Mouse (Mus musculus): ENCODE data around the gene Gm28557. TPM values are rescaled to one million over a fixed set of nuclear protein-coding genes. Genes with fewer than 3 reads are reported as not detected.
"Not testable (repeated sequence)": the region's sequence is repeated elsewhere in the genome, so short reads cannot be mapped to it uniquely, and the experiment has no call there.

The Gm28557 gene
- 2.5 and 3.3 TPM in 2 replicates for polyA plus RNA-seq (2015; fragmentation: Nextera tagmentation; extraction: Ambion mirVana)

GRCm38 (mm10) chr13:67108194-67108820, at the start of gene Gm28557:
Gene Gm28557, minus strand, starts transcription at chr13:67108604.
- peak within 1 kb of the TSS; percentile 67 for H3K9ac ChIP-seq
- no peaks in the 10 kb centered on the region for H3K9me3 ChIP-seq
- peak within 1 kb of the TSS; percentile 89 for H3K27ac ChIP-seq
- peaks cover 5% of the 10 kb centered on the region for H3K4me1 ChIP-seq (replicated peaks)
- H3K27me3 ChIP-seq (replicated peaks): no peaks in the 10 kb centered on the region
- H3K4me3 ChIP-seq (replicated peaks): peak within 1 kb of the TSS; percentile 51
- ATAC-seq: peak; percentile 99
- H3K4me2 ChIP-seq (replicated peaks): peak within 1 kb of the TSS; percentile 75
- under 1% methylated on average over 17 of the region's 17 CpGs for WGBS
- H3K36me3 ChIP-seq: peaks cover 3% of the 10 kb centered on the region; the same call in 1 of the 2 replicates

GRCm38 (mm10) chr13:67128038-67128721, 19.8 kb upstream of the Gm28557 start:
- Histone ChIP-seq H3K9me3 (no peaks in the 10 kb centered on the region), H3K9ac (peak overlapping the region; percentile 65), H3K36me3 (no peaks in the 10 kb centered on the region), H3K27ac (0 out of 2 replicates have a peak overlapping the region, but pooled peaks have one; percentile 40), H3K4me2 (replicated peaks) (peak overlapping the region; percentile 83), H3K27me3 (replicated peaks) (no peaks in the 10 kb centered on the region), H3K4me1 (replicated peaks) (no peaks in the 10 kb centered on the region), H3K4me3 (replicated peaks) (peak overlapping the region; percentile 66)
- ATAC-seq: peak; percentile 98
- WGBS: 1% methylated on average over 18 of the region's 18 CpGs

- 76% methylated on average over 10 of the region's 10 CpGs for WGBS
- not testable (repeated sequence) for H3K36me3 ChIP-seq; H3K27me3 ChIP-seq (replicated peaks); H3K9me3 ChIP-seq; H3K27ac ChIP-seq; H3K4me3 ChIP-seq (replicated peaks); H3K9ac ChIP-seq; H3K4me1 ChIP-seq (replicated peaks)
- ATAC-seq: peak; percentile 4; the same call in 1 of the 2 replicates
- peak overlapping the region; percentile 83; the same call in 1 of the 2 replicates for H3K4me2 ChIP-seq (replicated peaks)
Observed at GRCm38 (mm10) chr13:67127507-67127906, 19.1 kb upstream of the Gm28557 start.

GRCm38 (mm10) chr13:67124460-67124859, 16.1 kb upstream of the Gm28557 start:
- Histone ChIP-seq H3K9me3 (no peaks in the 10 kb centered on the region), H3K36me3 (no peaks in the 10 kb centered on the region), H3K4me1 (replicated peaks) (no peaks in the 10 kb centered on the region), H3K27me3 (replicated peaks) (no peaks in the 10 kb centered on the region), H3K4me2 (replicated peaks) (no peak overlapping the region), H3K27ac (no peak overlapping the region), H3K4me3 (replicated peaks) (no peak overlapping the region), H3K9ac (no peak overlapping the region)
- no peak for ATAC-seq
- 91% methylated on average over 1 of the region's 1 CpGs for WGBS

- ATAC-seq; H3K27ac ChIP-seq; H3K9me3 ChIP-seq; H3K4me2 ChIP-seq (replicated peaks); H3K36me3 ChIP-seq; H3K4me1 ChIP-seq (replicated peaks); H3K27me3 ChIP-seq (replicated peaks); H3K4me3 ChIP-seq (replicated peaks); H3K9ac ChIP-seq: not testable (repeated sequence)
Observed at GRCm38 (mm10) chr13:67121360-67121759, 13.0 kb upstream of the Gm28557 start, which contains the start of gene Zfp759. Gene Zfp759, plus strand, starts transcription at chr13:67121660.

GRCm38 (mm10) chr13:67116163-67116562, 7.8 kb upstream of the Gm28557 start, which contains the start of gene Rslcan18:
Gene Rslcan18, minus strand, starts transcription at chr13:67116263.
- 90% methylated on average over 8 of the region's 8 CpGs for WGBS
- not testable (repeated sequence) for H3K36me3 ChIP-seq; H3K27ac ChIP-seq; H3K4me3 ChIP-seq (replicated peaks); H3K9me3 ChIP-seq; ATAC-seq; H3K4me1 ChIP-seq (replicated peaks); H3K27me3 ChIP-seq (replicated peaks); H3K9ac ChIP-seq; H3K4me2 ChIP-seq (replicated peaks)

GRCm38 (mm10) chr13:67113287-67113686, 4.9 kb upstream of the Gm28557 start:
- H3K4me3 ChIP-seq (replicated peaks): no peak overlapping the region
- ATAC-seq: no peak

GRCm38 (mm10) chr13:67112096-67112495, 3.7 kb upstream of the Gm28557 start:
- no peak overlapping the region for H3K27ac ChIP-seq
- no peak overlapping the region for H3K4me3 ChIP-seq (replicated peaks)
- no peaks in the 10 kb centered on the region for H3K27me3 ChIP-seq (replicated peaks)
- H3K4me2 ChIP-seq (replicated peaks): no peak overlapping the region
- H3K9me3 ChIP-seq: no peaks in the 10 kb centered on the region
- no peak overlapping the region for H3K9ac ChIP-seq
- H3K36me3 ChIP-seq: no peaks in the 10 kb centered on the region
- 82% methylated on average over 12 of the region's 12 CpGs for WGBS
- no peak for ATAC-seq
- peaks cover 5% of the 10 kb centered on the region for H3K4me1 ChIP-seq (replicated peaks)

More at GRCm38 (mm10) chr13:67113287-67113686, 4.9 kb upstream of the Gm28557 start:
- Histone ChIP-seq H3K36me3 (no peaks in the 10 kb centered on the region), H3K4me1 (replicated peaks) (no peaks in the 10 kb centered on the region), H3K9me3 (no peaks in the 10 kb centered on the region), H3K27ac (no peak overlapping the region), H3K4me2 (replicated peaks) (no peak overlapping the region), H3K9ac (no peak overlapping the region), H3K27me3 (replicated peaks) (no peaks in the 10 kb centered on the region)
- 86% methylated on average over 2 of the region's 2 CpGs for WGBS

- no peaks in the 10 kb centered on the region for H3K27me3 ChIP-seq (replicated peaks)
- H3K4me1 ChIP-seq (replicated peaks): peaks cover 5% of the 10 kb centered on the region
- no peaks in the 10 kb centered on the region for H3K9me3 ChIP-seq
- H3K27ac ChIP-seq: no peak overlapping the region
- ATAC-seq: peak; percentile 75
- WGBS: 4% methylated on average over 9 of the region's 9 CpGs
- H3K4me2 ChIP-seq (replicated peaks): peak overlapping the region; percentile 24
- H3K4me3 ChIP-seq (replicated peaks): peak overlapping the region; percentile 51
- peaks cover 3% of the 10 kb centered on the region; the same call in 1 of the 2 replicates for H3K36me3 ChIP-seq
- H3K9ac ChIP-seq: no peak overlapping the region
Observed at GRCm38 (mm10) chr13:67108821-67109206, 410 bp upstream of the Gm28557 start.

GRCm38 (mm10) chr13:67107681-67108080, 723 bp downstream of the Gm28557 start:
- peaks cover 3% of the 10 kb centered on the region; the same call in 1 of the 2 replicates for H3K36me3 ChIP-seq
- no peaks in the 10 kb centered on the region for H3K9me3 ChIP-seq
- H3K4me1 ChIP-seq (replicated peaks): peaks cover 5% of the 10 kb centered on the region
- no peaks in the 10 kb centered on the region for H3K27me3 ChIP-seq (replicated peaks)
- peak overlapping the region; percentile 75 for H3K4me2 ChIP-seq (replicated peaks)
- peak overlapping the region; percentile 51 for H3K4me3 ChIP-seq (replicated peaks)
- peak overlapping the region; percentile 67 for H3K9ac ChIP-seq
- H3K27ac ChIP-seq: peak overlapping the region; percentile 89; the same call in 1 of the 2 replicates
- ATAC-seq: peak; percentile 17
- 46% methylated on average over 9 of the region's 9 CpGs for WGBS

GRCm38 (mm10) chr13:67097876-67098275, 10.5 kb downstream of the Gm28557 start, which contains the start of gene Zfp708:
Gene Zfp708, minus strand, starts transcription at chr13:67097976.
- no peak for ATAC-seq
- 88% methylated on average over 10 of the region's 10 CpGs for WGBS
- Histone ChIP-seq H3K4me3 (replicated peaks) (no peak within 1 kb of the TSS), H3K4me1 (replicated peaks) (0 out of 2 replicates have a peak, but pooled peaks cover 3% of the 10 kb centered on the region), H3K27ac (no peak within 1 kb of the TSS), H3K27me3 (replicated peaks) (no peaks in the 10 kb centered on the region), H3K4me2 (replicated peaks) (no peak within 1 kb of the TSS), H3K9ac (no peak within 1 kb of the TSS), H3K36me3 (no peaks in the 10 kb centered on the region), H3K9me3 (no peaks in the 10 kb centered on the region)

- H3K4me2 ChIP-seq (replicated peaks): no peak overlapping the region
- no peak overlapping the region for H3K9ac ChIP-seq
- 77% methylated on average over 1 of the region's 1 CpGs for WGBS
- H3K4me3 ChIP-seq (replicated peaks): no peak overlapping the region
- ATAC-seq: no peak
- H3K9me3 ChIP-seq: no peaks in the 10 kb centered on the region
- no peaks in the 10 kb centered on the region for H3K36me3 ChIP-seq
- 0 out of 2 replicates have a peak, but pooled peaks cover 3% of the 10 kb centered on the region for H3K4me1 ChIP-seq (replicated peaks)
- H3K27me3 ChIP-seq (replicated peaks): no peaks in the 10 kb centered on the region
- H3K27ac ChIP-seq: no peak overlapping the region
Observed at GRCm38 (mm10) chr13:67090154-67090553, 18.2 kb downstream of the Gm28557 start.

All from intestine, embryonic 15.5 days (tissue).